Mouse (Mus musculus): Measurements from ENCODE around the gene Sri. TPM values are rescaled to one million over a fixed set of nuclear protein-coding genes. Genes with fewer than 3 reads are reported as not detected.
"Not testable (repeated sequence)": the region's sequence is repeated elsewhere in the genome, so short reads cannot be mapped to it uniquely, and the experiment has no call there.

Sri gene
- 100 to 1,000 TPM; 121 to 132 TPM for total RNA-seq (2021)
- long read RNA-seq, experiment 1, transcript Sri-205 (8 exons, 2,251 nt): major isoform, 111 of 132 reads
- long read RNA-seq, experiment 1, partial matches to known transcripts: 3 of 132 reads
- long read RNA-seq, experiment 1, other reads (novel, unspliced or antisense): 18 of 132 reads
- long read RNA-seq, experiment 2, transcript Sri-205 (8 exons, 2,251 nt): major isoform, 68 of 79 reads
- long read RNA-seq, experiment 2, partial matches to known transcripts: 1 of 79 reads
- long read RNA-seq, experiment 2, other reads (novel, unspliced or antisense): 6 of 79 reads

DNA sequence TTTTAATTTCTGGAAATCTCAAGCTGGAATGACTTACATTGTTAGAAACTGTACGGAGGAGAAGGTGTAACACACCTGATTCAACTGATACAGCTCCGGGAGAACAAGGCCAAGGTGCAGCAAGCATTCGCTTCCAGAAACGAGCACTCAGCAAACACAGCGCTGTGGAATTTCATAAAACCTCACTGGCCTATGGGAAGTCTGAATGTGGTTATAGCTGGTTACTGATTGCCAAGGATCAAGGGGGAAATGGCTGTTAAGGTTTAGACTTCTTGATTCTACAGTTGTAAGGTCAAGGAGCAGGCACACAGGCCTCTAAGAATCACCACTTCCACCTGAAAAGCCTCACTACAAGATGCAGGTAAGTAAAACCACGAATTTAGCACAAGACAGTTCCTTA is at the start of gene Sri:
TSS of gene Sri (plus strand) at position 224 of the 400 bp plus-strand sequence.
- DNase-seq: no peak

- peak; percentile 12 for DNase-seq
Measured at GRCm38 (mm10) chr5:7996401-7997044, 49.4 kb upstream of the Sri start.

GRCm38 (mm10) chr5:7997086-7997485 is 48.8 kb upstream of the Sri start:
- no peak for DNase-seq

DNA sequence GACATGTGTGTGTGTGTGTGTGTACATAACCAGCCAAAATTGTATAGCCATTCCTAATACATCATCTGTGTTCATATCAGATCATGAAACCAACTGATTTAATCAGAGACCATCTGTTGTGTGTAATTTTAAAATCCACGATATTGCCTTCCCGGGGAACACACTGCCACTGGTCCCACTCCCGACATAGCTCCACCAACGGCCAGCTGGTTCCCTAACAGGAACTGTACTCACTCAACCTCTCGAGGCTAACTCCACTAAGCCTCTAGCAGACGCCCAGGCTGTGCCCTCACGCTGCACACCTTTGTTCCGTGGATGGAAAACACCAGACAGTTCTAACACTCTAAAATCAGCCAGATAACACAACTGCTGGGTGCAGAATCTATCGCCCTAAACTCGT is 45.4 kb upstream of the Sri start:
- DNase-seq: no peak

GRCm38 (mm10) chr5:8002827-8003226 is 43.1 kb upstream of the Sri start:
- DNase-seq: no peak

- DNase-seq: no peak
Measured at GRCm38 (mm10) chr5:8013276-8013675, 32.6 kb upstream of the Sri start.

DNA sequence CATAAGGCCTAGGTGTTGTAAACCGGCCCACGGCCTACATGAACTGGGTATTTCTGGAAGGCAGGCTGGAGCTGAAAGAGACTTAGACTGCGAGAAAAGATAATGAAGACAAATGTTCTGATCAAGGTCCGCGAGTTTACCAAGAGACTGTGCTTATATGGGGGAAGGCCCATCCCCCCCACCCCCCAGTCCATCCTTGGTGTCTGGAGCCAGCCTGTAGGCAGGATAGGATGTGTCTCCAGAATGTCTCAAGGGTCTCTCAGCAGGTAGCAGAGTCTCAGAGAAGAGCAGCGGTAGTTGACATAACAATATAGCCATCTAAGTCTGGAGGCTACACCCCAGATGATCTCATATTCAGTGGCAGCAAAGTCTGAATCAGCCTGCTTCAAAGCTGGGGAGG is 11.3 kb upstream of the Sri start:
- DNase-seq: not testable (repeated sequence)

DNA sequence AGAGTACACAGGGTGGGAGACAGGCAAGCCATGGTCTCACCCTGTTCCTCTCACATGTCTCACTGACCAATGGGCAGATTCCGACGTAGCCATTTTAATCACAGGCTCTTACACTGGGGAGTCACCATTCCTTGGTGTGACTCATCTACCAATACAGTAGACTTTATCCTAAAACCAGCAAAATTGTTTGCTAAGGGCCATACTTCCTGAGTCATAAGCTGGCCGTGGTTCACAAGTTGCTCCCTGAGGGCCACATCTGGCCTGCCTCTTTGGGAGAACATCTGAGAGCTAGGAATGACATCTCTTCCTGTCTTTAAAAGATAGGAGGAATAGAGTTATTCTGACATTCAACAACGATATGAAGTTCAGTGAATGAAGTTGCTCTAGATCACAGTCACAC is 7.9 kb downstream of the Sri start:
- DNase-seq: no peak

DNA sequence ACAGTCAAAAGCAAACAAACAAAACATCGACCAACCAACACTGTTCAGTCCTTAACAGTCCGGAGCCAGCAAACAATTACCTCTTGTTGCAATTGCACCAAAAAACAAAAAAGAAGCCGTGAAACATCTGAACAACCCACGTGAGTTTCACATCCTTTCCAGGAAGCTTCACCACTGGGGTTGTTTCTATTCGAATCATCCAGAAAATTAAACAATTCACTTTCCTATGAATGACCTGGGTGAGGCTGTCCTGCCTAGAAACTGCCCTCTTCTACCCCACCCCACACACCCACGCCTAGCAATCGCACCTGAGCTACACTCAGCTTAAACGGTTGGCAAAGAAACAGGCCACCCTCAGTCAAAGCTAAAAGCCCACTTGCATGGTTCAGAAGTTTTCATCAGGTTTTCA is 9.8 kb downstream of the Sri start:
- DNase-seq: peak; percentile 22

DNA sequence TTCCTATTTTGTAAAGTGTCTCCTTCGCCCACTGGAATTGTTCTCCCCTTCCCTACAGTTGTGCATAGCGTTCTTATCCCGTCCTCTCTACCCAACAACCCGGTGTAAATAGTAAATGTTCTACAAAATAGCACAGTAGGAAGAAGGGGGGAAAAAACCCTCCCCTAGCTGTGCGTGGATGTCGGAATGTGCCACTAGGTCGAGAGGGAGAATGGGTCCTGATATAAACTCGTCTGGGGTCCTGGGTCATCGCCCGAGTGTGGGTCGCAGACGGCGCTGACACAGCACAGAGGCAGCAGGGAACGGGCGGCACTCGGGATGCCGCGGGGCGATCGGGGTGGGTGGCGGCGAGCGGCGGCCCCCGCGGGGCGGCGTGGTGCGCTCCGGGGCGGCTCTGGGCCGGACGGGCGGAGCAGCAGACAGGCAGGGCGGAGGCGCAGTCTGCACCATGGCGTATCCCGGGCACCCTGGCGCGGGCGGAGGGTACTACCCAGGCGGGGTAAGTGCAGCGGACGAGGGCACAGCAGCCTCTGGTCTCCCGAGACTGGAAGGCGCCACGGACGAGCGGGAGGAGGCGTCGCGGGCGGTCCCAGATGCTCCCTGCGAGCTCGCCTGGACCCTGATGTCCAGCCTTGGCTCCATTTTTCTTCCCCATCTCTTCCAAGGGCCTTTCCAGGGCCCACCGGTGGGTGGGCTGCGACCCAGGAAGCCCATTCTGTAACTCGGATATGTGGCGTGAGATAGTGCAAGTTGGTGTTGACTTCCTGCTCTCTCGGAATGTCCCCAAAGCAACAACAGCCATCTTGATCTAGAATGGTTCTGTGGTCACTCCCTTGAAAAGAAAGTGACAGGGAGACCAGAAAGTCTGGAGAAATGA is 10.5 kb downstream of the Sri start:
- DNase-seq: peak; percentile 95

- peak; percentile 12 for DNase-seq
Measured at GRCm38 (mm10) chr5:8057018-8057323, 11.1 kb downstream of the Sri start.

DNA sequence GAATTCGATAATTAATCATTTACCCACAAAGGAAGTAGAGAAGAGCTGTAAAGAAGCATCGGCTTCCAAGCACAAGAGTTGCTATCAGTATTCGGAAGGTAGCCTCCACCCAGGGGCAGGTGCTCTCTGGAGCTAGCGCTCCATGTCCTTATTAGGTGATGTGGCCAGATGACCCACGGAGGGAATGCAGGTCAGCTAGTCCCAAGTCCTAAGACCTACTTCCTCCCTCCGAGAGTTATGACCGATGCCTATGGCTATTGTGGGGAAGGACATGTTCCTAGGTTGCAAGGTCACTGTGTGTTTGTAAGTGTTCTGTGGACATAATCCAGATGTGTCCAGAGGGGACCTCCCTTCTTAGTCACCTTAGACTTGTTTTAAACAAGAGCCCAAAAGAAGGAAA is 12.2 kb downstream of the Sri start:
- no peak for DNase-seq

DNA sequence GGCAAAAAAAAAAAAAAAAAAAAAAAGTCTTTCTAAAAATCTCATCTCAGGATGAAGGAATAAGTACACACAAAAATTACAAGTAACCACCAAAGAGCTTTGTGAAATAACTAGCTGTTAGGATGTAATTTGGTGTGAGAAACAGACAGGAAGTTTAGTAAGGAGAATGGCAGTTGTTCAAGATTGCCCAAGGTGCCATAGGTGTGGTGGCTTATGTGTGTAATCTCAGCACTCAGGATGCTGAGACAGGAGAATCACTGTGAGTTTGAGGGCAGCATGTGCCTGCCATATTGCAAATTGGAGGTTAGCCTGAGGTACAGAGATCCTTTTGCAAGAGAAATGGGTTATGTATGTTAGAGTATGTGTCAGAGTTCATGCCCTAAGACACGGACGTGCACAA is 16.6 kb downstream of the Sri start:
- no peak for DNase-seq

DNA sequence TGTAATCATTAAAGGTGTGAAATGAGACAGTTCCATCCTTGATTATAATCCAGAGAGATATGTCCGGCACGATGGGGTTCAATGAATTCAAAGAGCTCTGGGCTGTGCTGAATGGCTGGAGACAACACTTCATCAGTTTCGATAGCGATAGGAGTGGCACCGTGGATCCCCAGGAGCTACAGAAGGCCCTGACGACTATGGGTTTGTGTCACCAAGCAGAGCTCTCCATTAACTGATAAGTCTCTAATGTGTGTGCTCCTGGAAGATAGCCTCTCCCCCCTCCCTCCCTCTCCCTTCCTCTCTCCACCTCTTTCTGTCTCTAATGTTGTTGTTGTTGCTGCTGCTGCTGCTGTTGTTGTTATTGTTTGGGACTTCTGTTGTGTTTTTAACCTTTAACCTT is 17.3 kb downstream of the Sri start:
- DNase-seq: no peak

DNA sequence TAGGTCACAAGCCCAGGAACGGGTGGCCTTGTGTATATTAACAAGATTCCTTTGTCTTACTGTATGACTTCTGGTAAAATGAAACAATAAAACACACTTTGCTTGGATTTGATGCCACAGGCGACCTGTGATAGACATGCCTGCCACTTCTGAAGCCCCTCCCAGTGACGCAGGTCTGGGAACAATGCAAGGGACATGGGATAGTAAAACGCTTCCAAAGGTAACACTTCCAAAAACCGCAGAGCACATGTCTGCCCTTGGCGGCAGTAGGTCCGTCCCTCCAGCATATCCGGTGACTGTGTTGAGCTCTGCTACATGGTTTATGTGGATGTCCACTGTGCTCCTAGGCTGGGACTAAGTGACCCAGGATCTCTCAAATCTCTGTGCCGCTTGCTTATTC is 27.5 kb downstream of the Sri start:
- DNase-seq: no peak

DNA sequence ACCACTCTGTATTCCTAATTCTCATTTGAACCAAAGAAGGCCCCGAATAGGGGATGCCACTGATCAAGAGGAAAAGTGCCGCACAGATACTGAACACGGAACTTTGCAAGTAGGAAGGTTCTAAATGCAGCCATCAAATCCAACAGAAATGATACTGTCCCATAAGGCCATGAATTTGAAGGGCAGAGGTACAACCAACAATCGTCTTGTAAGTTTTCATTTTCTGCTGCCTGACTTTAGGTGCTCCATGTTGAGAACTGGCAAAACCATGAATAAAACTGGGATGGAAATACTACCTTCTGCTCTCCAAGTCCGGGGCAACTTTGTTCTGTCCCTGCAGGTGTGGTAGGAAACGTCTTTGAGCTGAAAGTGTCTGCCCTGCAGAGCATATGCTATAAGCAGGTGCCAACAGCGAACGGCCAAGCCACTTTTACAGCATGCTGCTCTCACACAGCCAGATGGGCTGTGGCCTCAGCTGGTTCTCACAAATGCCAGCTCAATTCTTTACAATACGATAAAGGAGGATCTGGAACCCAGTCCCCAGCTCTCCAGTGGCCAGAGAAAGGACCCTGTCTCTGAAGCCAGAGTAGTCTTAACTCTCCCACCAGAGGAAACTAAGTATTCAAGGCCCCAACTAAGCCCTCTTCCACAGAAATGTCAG is 28.2 kb downstream of the Sri start:
- DNase-seq: no peak

DNA sequence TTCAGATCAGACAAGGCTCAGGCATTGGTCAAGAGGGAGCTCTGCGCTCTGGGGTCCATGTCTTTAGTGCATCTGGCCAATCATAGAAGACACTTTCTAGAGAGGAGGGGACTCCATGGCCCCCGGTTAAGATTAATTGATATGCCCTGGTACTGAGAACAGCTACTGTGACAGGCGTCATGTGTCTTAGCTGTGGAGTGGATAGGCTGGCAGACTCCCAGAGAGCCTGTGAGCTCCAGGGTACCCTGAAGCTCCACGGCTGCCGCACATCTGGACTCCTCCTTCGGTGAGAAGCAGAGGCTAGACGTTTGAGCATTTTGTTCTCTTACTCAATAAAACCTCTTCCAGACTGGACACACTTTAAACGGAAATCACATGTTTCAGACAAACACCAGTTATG is 31.6 kb downstream of the Sri start:
- no peak for DNase-seq

- DNase-seq: no peak
Measured at GRCm38 (mm10) chr5:8082800-8083509, 37.1 kb downstream of the Sri start.

DNA sequence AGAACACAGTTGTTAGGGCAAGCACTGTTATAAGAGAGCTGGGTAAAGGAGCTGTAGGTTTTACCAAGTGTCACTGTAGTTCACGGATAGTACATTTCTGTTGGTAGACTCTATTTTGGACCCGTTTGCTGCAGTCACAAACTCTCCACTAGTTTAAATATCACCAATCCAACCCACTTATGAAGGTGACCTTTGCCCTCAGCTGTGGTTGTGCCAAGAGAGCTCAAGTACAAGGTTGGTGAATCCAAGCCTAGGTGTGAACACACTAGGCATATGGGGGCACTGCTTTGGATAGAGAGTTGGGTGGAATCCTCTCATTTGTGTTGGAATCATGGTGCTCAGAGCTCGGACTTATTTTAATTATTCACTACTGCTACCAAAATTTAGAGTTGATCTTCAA is 39.8 kb downstream of the Sri start:
- no peak for DNase-seq

- DNase-seq: no peak
Measured at GRCm38 (mm10) chr5:8088147-8088546, 42.3 kb downstream of the Sri start.

DNA sequence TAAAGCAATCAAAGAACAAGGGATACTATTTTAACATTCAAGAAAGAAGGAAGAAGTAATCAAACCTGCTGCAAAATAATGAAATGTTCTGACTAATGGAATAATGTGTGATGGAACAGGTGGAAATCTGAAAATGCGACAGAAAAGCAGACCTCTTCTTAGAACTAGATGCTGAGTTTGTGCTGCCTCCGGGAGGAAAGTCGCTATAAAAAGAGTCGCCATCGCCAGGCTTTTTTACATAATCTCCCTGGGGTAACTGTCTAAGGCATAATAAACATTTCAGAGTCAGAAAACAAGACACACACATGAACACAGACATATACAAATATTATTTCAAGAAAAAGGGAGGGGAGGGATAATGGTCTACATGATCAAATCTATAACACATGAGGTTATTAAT is 49.0 kb downstream of the Sri start:
- DNase-seq: no peak

GRCm38 (mm10) chr5:8095689-8096088 is 49.8 kb downstream of the Sri start:
- no peak for DNase-seq

All from adrenal gland, postnatal 10 days (tissue).